Mouse (Mus musculus) CH12.LX (cell line): Measurements from ENCODE around the gene Tdrd9. TPM values are rescaled to one million over a fixed set of nuclear protein-coding genes. Genes with fewer than 3 reads are reported as not detected.
A peak's percentile ranks its signal among the peaks of the same experiment; 100 is the strongest.

Experiments used
- DNase-seq: peaks from one replicate; pipeline ENCODE4 v3.0.0-alpha.2; 2013; ENCODE audit errors: extremely low read depth
- H3K27ac ChIP-seq: 2 replicates; pipeline ENCODE4 v1.5.1; 2012; ENCODE audit warnings: low read depth, mild to moderate bottlenecking, control low read depth, moderate library complexity; ENCODE audit not compliant: insufficient read depth
- H3K27me3 ChIP-seq: replicated peaks from 2 replicates; pipeline ENCODE3; 2012; ENCODE audit warnings: inconsistent platforms
- H3K36me3 ChIP-seq, 2 experiments: replicated peaks in 1 of 2; 2 replicates each; pipeline versions ENCODE3 to v1.6.1; 2012; ENCODE audit warnings: inconsistent platforms in 1 of 2, low read length in 1 of 2, mild to moderate bottlenecking in 1 of 2, mixed read lengths in 1 of 2, moderate library complexity in 1 of 2; ENCODE audit not compliant: control insufficient read depth in 1 of 2, insufficient read depth in 1 of 2
- H3K4me1 ChIP-seq, 2 experiments: 2 replicates each; pipeline ENCODE4 v1.6.1; 2012; ENCODE audit warnings: inconsistent platforms in 1 of 2, moderate library complexity in 1 of 2; ENCODE audit not compliant: insufficient read depth in 2 of 2, control insufficient read depth in 1 of 2
- H3K4me2 ChIP-seq: 2 replicates; pipeline ENCODE4 v1.6.1; 2012; ENCODE audit warnings: low read depth, mild to moderate bottlenecking, control low read depth; ENCODE audit not compliant: poor library complexity, insufficient read depth, severe bottlenecking
- H3K4me3 ChIP-seq, 3 experiments: fragments of 150-350 bp in 1 of 3; sonication (generic) in 1 of 3; replicated peaks in 1 of 3; 2 replicates each; pipeline versions ENCODE3 to v1.5.1; 2011 to 2012; ENCODE audit warnings: low read depth in 2 of 3, low read length in 2 of 3, mild to moderate bottlenecking in 2 of 3, moderate library complexity in 2 of 3, control low read depth in 1 of 3, improper control_type of control experiment in 1 of 3, inconsistent platforms in 1 of 3, mixed read lengths in 1 of 3; ENCODE audit not compliant: poor library complexity in 1 of 3
- H3K79me2 ChIP-seq: replicated peaks from 2 replicates; pipeline ENCODE4 v1.6.1; 2012; ENCODE audit warnings: mild to moderate bottlenecking, moderate library complexity; ENCODE audit not compliant: control insufficient read depth, poor library complexity, insufficient read depth, severe bottlenecking; ENCODE audit errors: extremely low read depth
- H3K9ac ChIP-seq: 2 replicates; pipeline ENCODE4 v1.6.1; 2012; ENCODE audit warnings: low read depth, mild to moderate bottlenecking, control low read depth, moderate library complexity; ENCODE audit not compliant: insufficient read depth
- H3K9me3 ChIP-seq: replicated peaks from 2 replicates; pipeline ENCODE3; 2012; ENCODE audit warnings: low read length, inconsistent platforms, mixed read lengths
- CHD1 ChIP-seq: IDR thresholded peaks from 2 replicates; pipeline ENCODE4 v1.6.1; 2012; ENCODE audit warnings: low read depth, low read length, improper control_type of control experiment, inconsistent platforms
- CHD2 ChIP-seq: IDR thresholded peaks from 2 replicates; pipeline ENCODE4 v1.6.1; 2011; ENCODE audit warnings: low read length, improper control_type of control experiment
- CTCF ChIP-seq, 2 experiments: IDR thresholded peaks in 1 of 2; conservative IDR thresholded peaks in 1 of 2; 2 replicates each; pipeline ENCODE4 v1.5.1; 2011 to 2012; ENCODE audit warnings: low read depth in 2 of 2, low read length in 2 of 2, improper control_type of control experiment in 1 of 2, inconsistent platforms in 1 of 2, mild to moderate bottlenecking in 1 of 2, moderate library complexity in 1 of 2
- ETS1 ChIP-seq: conservative IDR thresholded peaks from 2 replicates; pipeline ENCODE4 v1.6.1; 2012; ENCODE audit warnings: low read depth, mild to moderate bottlenecking, inconsistent platforms, low read length, improper control_type of control experiment, moderate library complexity
- HCFC1 ChIP-seq: IDR thresholded peaks from 2 replicates; pipeline ENCODE4 v1.6.1; 2012; ENCODE audit warnings: low read depth, mild to moderate bottlenecking, inconsistent platforms, low read length, improper control_type of control experiment
- JUND ChIP-seq: conservative IDR thresholded peaks from 2 replicates; pipeline ENCODE4 v1.6.1; 2011; ENCODE audit warnings: low read depth, low read length, improper control_type of control experiment
- KAT2A ChIP-seq: IDR thresholded peaks from 2 replicates; pipeline ENCODE4 v1.6.1; 2012; ENCODE audit warnings: low read length, improper control_type of control experiment, inconsistent platforms; ENCODE audit not compliant: insufficient replicate concordance
- MAX ChIP-seq: IDR thresholded peaks from 2 replicates; pipeline ENCODE4 v1.6.1; 2011; ENCODE audit warnings: low read length, improper control_type of control experiment
- MYC ChIP-seq: IDR thresholded peaks from 2 replicates; pipeline ENCODE4 v1.6.1; 2011; ENCODE audit warnings: low read depth, mild to moderate bottlenecking, improper control_type of control experiment, low read length
- NELFE ChIP-seq: IDR thresholded peaks from 2 replicates; pipeline ENCODE4 v1.6.1; 2011; ENCODE audit warnings: low read depth, low read length, improper control_type of control experiment
- NRF1 ChIP-seq: IDR thresholded peaks from 2 replicates; pipeline ENCODE4 v1.6.1; 2014; ENCODE audit warnings: low read depth, mild to moderate bottlenecking, inconsistent platforms, low read length, improper control_type of control experiment, moderate library complexity
- POLR2AphosphoS2 ChIP-seq: IDR thresholded peaks from 2 replicates; pipeline ENCODE4 v1.6.1; 2011; ENCODE audit warnings: low read depth, low read length, improper control_type of control experiment
- RAD21 ChIP-seq: IDR thresholded peaks from 2 replicates; pipeline ENCODE4 v1.6.1; 2011; ENCODE audit warnings: low read depth, mild to moderate bottlenecking, low read length, improper control_type of control experiment, moderate library complexity
- RCOR1 ChIP-seq: conservative IDR thresholded peaks from 2 replicates; pipeline ENCODE4 v1.6.1; 2012; ENCODE audit warnings: low read depth, mild to moderate bottlenecking, inconsistent platforms, low read length, improper control_type of control experiment
- SIN3A ChIP-seq: IDR thresholded peaks from 2 replicates; pipeline ENCODE4 v1.6.1; 2012; ENCODE audit warnings: low read length, improper control_type of control experiment, inconsistent platforms
- SMC3 ChIP-seq: IDR thresholded peaks from 2 replicates; pipeline ENCODE4 v1.6.1; 2011; ENCODE audit warnings: low read depth, low read length, improper control_type of control experiment
- TBP ChIP-seq: conservative IDR thresholded peaks from 2 replicates; pipeline ENCODE4 v1.6.1; 2011; ENCODE audit warnings: low read depth, low read length, improper control_type of control experiment
- TCF12 ChIP-seq: IDR thresholded peaks from 2 replicates; pipeline ENCODE4 v1.6.1; 2014; ENCODE audit warnings: low read depth, mild to moderate bottlenecking, inconsistent platforms, low read length, improper control_type of control experiment
- ZC3H11A ChIP-seq: IDR thresholded peaks from 2 replicates; pipeline ENCODE4 v1.6.1; 2012; ENCODE audit warnings: low read depth, mild to moderate bottlenecking, inconsistent platforms, low read length, improper control_type of control experiment
- ZMIZ1 ChIP-seq: IDR thresholded peaks from 2 replicates; pipeline ENCODE4 v1.6.1; 2012; ENCODE audit warnings: low read depth, mild to moderate bottlenecking, inconsistent platforms, low read length, improper control_type of control experiment
- dilution Hi-C: fragments of 300-500 bp; cut with MboI; formaldehyde crosslinking; loops from 2 replicates; pipeline ENCODE4 v1.14.3; 2020; ENCODE audit warnings: low sequenced_read_pairs; ENCODE audit not compliant: extremely low pct_unique_long_range_greater_than_20kb, extremely low pct_ligation_motif_present
- in situ Hi-C: fragments of 300-500 bp; cut with MboI; formaldehyde crosslinking; loops from 3 replicates; pipeline ENCODE4 v1.14.3; 2019; ENCODE audit warnings: low sequenced_read_pairs, low pct_ligation_motif_present, low pct_unique_long_range_greater_than_20kb, mixed read lengths
- polyA plus RNA-seq: library from polyadenylated mRNA; unstranded; fragments of >175 nt; gene quantifications from 2 replicates; pipeline ENCODE4 v1.2.1, GENCODE M21; 2012; ENCODE audit warnings: low read depth; ENCODE audit not compliant: insufficient read length
- total RNA-seq, 2 experiments: library from RNA; depleted of rRNA; stranded (reverse); fragments of 300-350 nt in 1 of 2; fragments of >200 nt in 1 of 2; gene quantifications; 2 replicates each; pipeline ENCODE4 v1.2.3; 2012 to 2014

Tdrd9 gene
- total and polyA plus RNA-seq, 3 experiments, result not detected

GRCm38 (mm10) chr12:112001223-112001622 is 29.9 kb downstream of the Tdrd9 start:
- no peaks in the 10 kb centered on the region for H3K79me2 ChIP-seq
- H3K27ac ChIP-seq, result no peak overlapping the region
- no peaks in the 10 kb centered on the region; a peak in 1 of 4 replicates for H3K4me1 ChIP-seq
- H3K4me2 ChIP-seq, result no peak overlapping the region
- peak; percentile 90 to 92 for TF ChIP-seq CTCF (conservative IDR thresholded peaks at IDR 0.05 in 1 of 2, IDR thresholded peaks at IDR 0.05 in 1 of 2; ENCODE audit: low read depth in 2 of 2, low read length in 2 of 2)
- peak; percentile 44 for TF ChIP-seq RAD21
- TF ChIP-seq HCFC1, result no peak
- no peak for TF ChIP-seq ETS1
- TF ChIP-seq CHD1, result no peak
- no peak for TF ChIP-seq MYC
- TF ChIP-seq ZMIZ1, result no peak
- peak; percentile 64; the same call in 1 of the 2 replicates for TF ChIP-seq SMC3
- TF ChIP-seq, all 38 proteins: peak for 3
- H3K36me3 ChIP-seq, result no peaks in the 10 kb centered on the region
- peaks cover 69% of the 10 kb centered on the region for H3K27me3 ChIP-seq
- no peak overlapping the region for H3K9ac ChIP-seq
- dilution Hi-C loops, result no loop called here
- no peak overlapping the region for H3K4me3 ChIP-seq
- in situ Hi-C loops, result no loop called here
- peak; percentile 54 for DNase-seq
- H3K9me3 ChIP-seq, result peaks cover 4% of the 10 kb centered on the region

GRCm38 (mm10) chr12:112012511-112013270 is 41.3 kb downstream of the Tdrd9 start:
- Histone ChIP-seq H3K36me3 (no peaks in the 10 kb centered on the region), H3K9ac (no peak overlapping the region), H3K9me3 (peaks cover 24% of the 10 kb centered on the region), H3K4me2 (no peak overlapping the region), H3K4me3 (no peak overlapping the region), H3K27ac (no peak overlapping the region), H3K27me3 (peaks cover 57% of the 10 kb centered on the region), H3K79me2 (no peaks in the 10 kb centered on the region), H3K4me1 (no peaks in the 10 kb centered on the region)
- no peak for DNase-seq
- dilution Hi-C loops (no loop called here), in situ Hi-C loops (no loop called here)
- TF ChIP-seq MYC (no peak), NRF1 (no peak), JUND (no peak), NELFE (no peak), CHD2 (no peak), TCF12 (no peak), RCOR1 (no peak), ZC3H11A (no peak), RAD21 (no peak), TBP (no peak), MAX (no peak), POLR2AphosphoS2 (no peak), ZMIZ1 (no peak), SIN3A (no peak), KAT2A (no peak)
